Mouse (Mus musculus): ENCODE results near the gene Tsc1. TPM values are rescaled to one million over a fixed set of nuclear protein-coding genes. Genes with fewer than 3 reads are reported as not detected.
A peak's percentile ranks its signal among the peaks of the same experiment; 100 is the strongest.

The Tsc1 gene
- polyA plus RNA-seq, 1 experiment, result 22.2 TPM

DNA sequence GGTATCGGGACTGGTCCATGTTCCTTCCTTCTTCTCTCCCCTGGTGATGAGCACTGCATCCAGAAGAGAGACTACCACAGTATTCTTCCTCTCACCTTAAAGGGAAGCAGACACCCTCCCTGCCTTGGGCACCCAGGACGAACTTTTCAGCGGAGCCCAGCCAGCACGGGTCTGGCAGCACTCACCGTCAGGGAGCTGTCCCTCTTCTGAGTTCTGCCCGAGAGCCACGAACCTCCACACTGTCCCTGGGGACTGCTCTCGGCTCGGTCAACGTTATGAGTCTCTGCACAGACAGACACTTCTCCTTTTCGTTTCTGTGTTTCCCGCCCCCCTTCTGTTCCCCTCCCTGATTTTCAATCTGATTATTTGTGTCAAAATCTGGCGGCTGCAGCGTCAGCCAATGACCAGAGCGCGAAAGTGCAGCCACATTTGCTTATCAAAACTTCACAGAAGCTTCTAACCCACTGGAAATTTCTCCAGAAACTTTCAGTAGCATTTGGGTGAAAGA is 19.3 kb upstream of the Tsc1 start, which contains the start of gene Gfi1b:
Gene Gfi1b (minus strand): TSS at position 319 of the 508 bp plus-strand sequence.
- TF ChIP-seq POLR2A (IDR thresholded peaks at IDR 0.05; ENCODE audit: low read depth, low read length), result no peak
- TF ChIP-seq CTCF (IDR thresholded peaks at IDR 0.05; ENCODE audit: borderline replicate concordance, insufficient read depth, low read length), result no peak
- Histone ChIP-seq H3K4me1 (ENCODE audit: control insufficient read depth, insufficient read depth, low read length) (no peaks in the 10 kb centered on the region), H3K4me3 (ENCODE audit: insufficient read depth, low read length) (no peak within 1 kb of the TSS), H3K27ac (ENCODE audit: insufficient read depth, low read length) (no peak within 1 kb of the TSS)

DNA sequence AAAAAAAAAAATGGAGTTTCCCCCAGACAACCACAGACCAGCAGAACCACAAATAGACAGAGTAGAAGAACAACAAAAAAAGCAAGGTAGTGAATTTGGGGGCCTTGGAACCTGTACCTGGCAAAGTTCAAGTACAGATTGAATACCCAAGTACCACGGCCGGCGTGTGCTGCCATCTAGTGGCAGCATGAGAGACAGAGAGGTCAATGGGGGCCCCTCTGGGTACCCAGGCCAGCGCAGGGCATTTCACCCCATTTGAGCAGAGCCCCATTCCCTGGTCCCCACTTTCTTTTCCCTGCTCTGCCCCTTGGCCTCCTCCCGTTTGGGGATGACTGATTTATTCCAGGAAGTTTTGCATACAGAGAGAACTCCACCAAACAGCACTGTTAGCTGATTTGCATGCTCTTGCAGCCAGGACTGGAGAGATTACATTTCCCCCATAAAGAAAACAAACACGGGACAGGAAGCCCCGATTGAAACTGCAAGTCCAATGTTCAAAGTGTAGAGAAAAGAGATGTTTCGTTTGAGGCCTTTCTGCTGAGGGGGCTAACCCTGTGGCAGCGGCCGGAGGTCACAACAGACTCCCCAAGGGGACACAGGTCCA is 18.4 kb upstream of the Tsc1 start:
- no peak overlapping the region for H3K27ac ChIP-seq (ENCODE audit: insufficient read depth, low read length)
- peak; percentile 58; the same call in 1 of the 2 replicates for TF ChIP-seq CTCF (IDR thresholded peaks at IDR 0.05; ENCODE audit: borderline replicate concordance, insufficient read depth, low read length)
- TF ChIP-seq POLR2A (IDR thresholded peaks at IDR 0.05; ENCODE audit: low read depth, low read length), result no peak
- H3K4me1 ChIP-seq (ENCODE audit: control insufficient read depth, insufficient read depth, low read length), result no peaks in the 10 kb centered on the region
- H3K4me3 ChIP-seq (ENCODE audit: insufficient read depth, low read length), result no peak overlapping the region

DNA sequence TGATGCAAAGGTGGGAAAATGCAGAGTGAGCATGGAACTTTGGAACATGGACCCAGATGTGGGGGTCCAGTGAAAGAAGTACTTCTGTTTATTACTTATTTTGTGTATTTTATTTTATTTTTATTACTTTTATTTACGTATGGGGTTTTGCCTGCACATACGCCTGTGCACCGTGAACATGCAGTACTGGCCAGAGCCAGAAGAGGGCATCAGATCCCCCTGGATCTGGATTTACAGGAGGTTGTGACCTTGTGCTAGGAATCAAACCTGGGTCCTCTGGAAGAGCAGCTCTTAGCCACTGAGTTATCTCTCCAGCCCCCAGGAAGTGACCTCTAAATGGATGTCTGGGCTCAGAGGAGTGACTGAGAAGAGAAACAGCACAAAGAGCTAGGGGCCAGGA is 16.2 kb upstream of the Tsc1 start:
- TF ChIP-seq POLR2A (IDR thresholded peaks at IDR 0.05; ENCODE audit: low read depth, low read length), result no peak
- TF ChIP-seq CTCF (IDR thresholded peaks at IDR 0.05; ENCODE audit: borderline replicate concordance, insufficient read depth, low read length), result no peak
- Histone ChIP-seq H3K4me3 (ENCODE audit: insufficient read depth, low read length) (no peak overlapping the region), H3K27ac (ENCODE audit: insufficient read depth, low read length) (no peak overlapping the region), H3K4me1 (ENCODE audit: control insufficient read depth, insufficient read depth, low read length) (no peaks in the 10 kb centered on the region)

DNA sequence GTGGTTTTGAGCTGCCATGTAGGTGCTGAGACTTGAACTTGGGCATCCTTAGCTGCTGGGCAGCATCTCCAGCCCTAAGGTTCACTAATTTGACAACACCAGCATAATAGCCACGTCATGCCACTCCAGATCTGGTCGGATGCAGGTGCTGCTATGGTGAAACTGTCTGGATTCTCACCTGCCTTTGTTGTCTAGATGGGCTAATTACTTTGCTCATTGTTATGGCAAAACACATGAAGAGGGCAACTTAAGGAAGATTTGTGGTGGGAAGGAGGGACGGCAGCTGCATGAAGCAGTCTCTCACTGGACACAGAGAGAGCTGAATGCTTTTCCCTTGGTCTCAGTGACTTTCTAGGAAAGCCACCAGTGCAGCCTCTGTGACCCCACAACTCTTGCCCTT is 15.0 kb upstream of the Tsc1 start:
- TF ChIP-seq CTCF (IDR thresholded peaks at IDR 0.05; ENCODE audit: borderline replicate concordance, insufficient read depth, low read length), result no peak
- TF ChIP-seq POLR2A (IDR thresholded peaks at IDR 0.05; ENCODE audit: low read depth, low read length), result no peak
- Histone ChIP-seq H3K27ac (ENCODE audit: insufficient read depth, low read length) (no peak overlapping the region), H3K4me1 (ENCODE audit: control insufficient read depth, insufficient read depth, low read length) (no peaks in the 10 kb centered on the region), H3K4me3 (ENCODE audit: insufficient read depth, low read length) (no peak overlapping the region)

DNA sequence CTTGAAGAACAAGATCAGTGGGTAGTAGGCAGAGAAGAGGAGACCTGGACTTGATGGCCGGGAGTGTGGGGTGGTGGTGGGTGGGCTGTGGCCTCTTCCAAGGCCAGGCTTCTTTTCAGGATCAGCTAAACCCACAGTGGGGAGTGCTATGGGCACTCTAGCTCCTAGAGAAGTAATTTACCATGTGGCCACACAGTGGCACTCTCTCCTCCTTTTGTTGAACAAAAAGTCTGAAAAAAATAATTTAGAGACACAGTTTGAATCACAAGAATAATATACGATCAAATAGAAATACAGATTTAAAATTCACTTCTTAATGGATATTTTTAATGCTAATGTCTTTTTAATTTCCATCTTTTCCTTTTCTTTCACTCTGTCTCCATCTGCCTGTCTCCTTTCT is 13.0 kb upstream of the Tsc1 start:
- TF ChIP-seq POLR2A (IDR thresholded peaks at IDR 0.05; ENCODE audit: low read depth, low read length) (no peak), CTCF (IDR thresholded peaks at IDR 0.05; ENCODE audit: borderline replicate concordance, insufficient read depth, low read length) (no peak)
- H3K27ac ChIP-seq (ENCODE audit: insufficient read depth, low read length), result no peak overlapping the region
- no peaks in the 10 kb centered on the region for H3K4me1 ChIP-seq (ENCODE audit: control insufficient read depth, insufficient read depth, low read length)
- no peak overlapping the region for H3K4me3 ChIP-seq (ENCODE audit: insufficient read depth, low read length)

DNA sequence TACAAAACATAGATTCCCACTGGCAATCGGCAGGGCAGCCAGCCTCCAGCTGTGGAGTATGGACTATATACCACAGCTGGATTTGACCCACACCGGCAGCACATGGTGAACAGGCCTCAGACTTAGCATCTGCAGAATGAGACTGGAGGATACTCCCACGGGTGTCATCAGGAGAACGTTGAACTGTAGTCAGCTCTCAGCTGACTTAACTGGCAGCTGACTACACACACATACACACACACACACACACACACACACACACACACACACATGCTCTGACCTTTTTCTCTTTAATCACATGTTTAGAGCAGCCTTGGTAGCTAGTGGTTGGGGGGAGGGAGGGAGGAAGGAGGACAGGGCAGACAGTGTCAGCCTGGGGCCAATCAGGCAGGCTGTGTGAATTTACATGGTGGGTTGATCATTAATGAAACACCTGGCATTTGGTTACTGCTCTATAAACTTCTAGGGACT is 11.1 kb upstream of the Tsc1 start:
- TF ChIP-seq POLR2A (IDR thresholded peaks at IDR 0.05; ENCODE audit: low read depth, low read length) (no peak), CTCF (IDR thresholded peaks at IDR 0.05; ENCODE audit: borderline replicate concordance, insufficient read depth, low read length) (no peak)

DNA sequence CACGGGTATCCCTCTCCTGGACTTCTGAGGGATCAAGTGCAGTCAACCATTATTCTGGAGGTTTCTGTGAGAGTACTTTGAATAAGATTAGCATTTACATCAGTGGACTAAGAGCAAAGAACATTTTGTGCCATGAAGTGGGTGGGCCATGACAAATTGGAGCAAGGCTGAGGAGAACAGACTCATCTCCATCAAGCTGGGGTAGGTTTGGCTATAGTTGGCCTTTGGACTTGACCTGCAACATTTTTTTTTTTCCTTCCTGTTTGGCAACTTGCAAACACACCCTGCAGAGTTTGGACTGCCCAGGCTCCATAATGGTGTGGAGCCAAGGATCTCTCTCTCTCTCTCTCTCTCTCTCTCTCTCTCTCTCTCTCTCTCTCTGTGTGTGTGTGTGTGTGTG is 8.4 kb upstream of the Tsc1 start:
- 0 out of 2 replicates have a peak, but pooled peaks cover 2% of the 10 kb centered on the region for H3K4me1 ChIP-seq (ENCODE audit: control insufficient read depth, insufficient read depth, low read length)
- TF ChIP-seq CTCF (IDR thresholded peaks at IDR 0.05; ENCODE audit: borderline replicate concordance, insufficient read depth, low read length) (no peak), POLR2A (IDR thresholded peaks at IDR 0.05; ENCODE audit: low read depth, low read length) (no peak)
- no peak overlapping the region for H3K4me3 ChIP-seq (ENCODE audit: insufficient read depth, low read length)
- H3K27ac ChIP-seq (ENCODE audit: insufficient read depth, low read length), result no peak overlapping the region

More for the DNA sequence above, 11.1 kb upstream of the Tsc1 start:
- H3K27ac ChIP-seq (ENCODE audit: insufficient read depth, low read length), result no peak overlapping the region
- H3K4me1 ChIP-seq (ENCODE audit: control insufficient read depth, insufficient read depth, low read length), result no peaks in the 10 kb centered on the region
- H3K4me3 ChIP-seq (ENCODE audit: insufficient read depth, low read length), result no peak overlapping the region

DNA sequence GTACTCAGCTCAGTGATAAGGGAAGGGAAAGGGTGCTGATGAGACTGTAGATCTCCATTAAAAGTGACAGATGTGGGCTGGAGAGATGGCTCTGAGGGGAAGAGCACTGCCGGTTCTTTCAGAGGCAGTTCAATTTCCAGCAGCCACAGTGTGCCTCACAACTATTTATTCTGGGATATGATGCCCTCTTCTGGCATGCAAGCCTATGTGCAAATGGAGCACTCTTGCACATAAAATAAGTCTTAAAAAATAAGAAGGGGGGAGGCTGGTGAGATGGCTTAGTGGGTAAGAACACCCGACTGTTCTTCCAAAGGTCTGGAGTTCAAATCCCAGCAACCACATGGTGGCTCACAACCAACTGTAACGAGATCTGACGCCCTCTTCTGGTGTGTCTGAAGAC is 7.9 kb upstream of the Tsc1 start:
- Histone ChIP-seq H3K27ac (ENCODE audit: insufficient read depth, low read length) (no peak overlapping the region), H3K4me1 (ENCODE audit: control insufficient read depth, insufficient read depth, low read length) (0 out of 2 replicates have a peak, but pooled peaks cover 2% of the 10 kb centered on the region), H3K4me3 (ENCODE audit: insufficient read depth, low read length) (no peak overlapping the region)
- no peak for TF ChIP-seq POLR2A (IDR thresholded peaks at IDR 0.05; ENCODE audit: low read depth, low read length)
- no peak for TF ChIP-seq CTCF (IDR thresholded peaks at IDR 0.05; ENCODE audit: borderline replicate concordance, insufficient read depth, low read length)

DNA sequence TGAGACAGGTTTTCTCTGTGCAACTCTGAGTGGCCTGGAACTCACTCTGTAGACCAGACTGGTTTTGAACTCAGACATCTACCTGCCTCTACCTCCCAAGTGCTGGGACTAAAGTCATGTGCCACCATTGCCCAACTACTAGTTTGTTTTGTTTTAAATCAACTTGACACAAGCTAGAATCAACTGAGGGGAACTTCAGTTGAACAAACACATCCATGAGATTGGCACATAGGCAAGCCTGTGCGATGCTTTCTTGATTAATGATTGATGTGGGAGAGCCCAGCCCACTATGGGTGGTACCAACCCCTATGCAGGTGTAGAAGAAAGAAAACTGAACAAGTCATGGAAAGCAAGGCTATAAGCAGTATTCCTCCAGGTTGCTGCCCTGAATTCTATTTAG is 5.8 kb upstream of the Tsc1 start:
- no peak overlapping the region for H3K4me3 ChIP-seq (ENCODE audit: insufficient read depth, low read length)
- no peak overlapping the region for H3K27ac ChIP-seq (ENCODE audit: insufficient read depth, low read length)
- TF ChIP-seq POLR2A (IDR thresholded peaks at IDR 0.05; ENCODE audit: low read depth, low read length) (no peak), CTCF (IDR thresholded peaks at IDR 0.05; ENCODE audit: borderline replicate concordance, insufficient read depth, low read length) (no peak)
- 0 out of 2 replicates have a peak, but pooled peaks cover 2% of the 10 kb centered on the region for H3K4me1 ChIP-seq (ENCODE audit: control insufficient read depth, insufficient read depth, low read length)

DNA sequence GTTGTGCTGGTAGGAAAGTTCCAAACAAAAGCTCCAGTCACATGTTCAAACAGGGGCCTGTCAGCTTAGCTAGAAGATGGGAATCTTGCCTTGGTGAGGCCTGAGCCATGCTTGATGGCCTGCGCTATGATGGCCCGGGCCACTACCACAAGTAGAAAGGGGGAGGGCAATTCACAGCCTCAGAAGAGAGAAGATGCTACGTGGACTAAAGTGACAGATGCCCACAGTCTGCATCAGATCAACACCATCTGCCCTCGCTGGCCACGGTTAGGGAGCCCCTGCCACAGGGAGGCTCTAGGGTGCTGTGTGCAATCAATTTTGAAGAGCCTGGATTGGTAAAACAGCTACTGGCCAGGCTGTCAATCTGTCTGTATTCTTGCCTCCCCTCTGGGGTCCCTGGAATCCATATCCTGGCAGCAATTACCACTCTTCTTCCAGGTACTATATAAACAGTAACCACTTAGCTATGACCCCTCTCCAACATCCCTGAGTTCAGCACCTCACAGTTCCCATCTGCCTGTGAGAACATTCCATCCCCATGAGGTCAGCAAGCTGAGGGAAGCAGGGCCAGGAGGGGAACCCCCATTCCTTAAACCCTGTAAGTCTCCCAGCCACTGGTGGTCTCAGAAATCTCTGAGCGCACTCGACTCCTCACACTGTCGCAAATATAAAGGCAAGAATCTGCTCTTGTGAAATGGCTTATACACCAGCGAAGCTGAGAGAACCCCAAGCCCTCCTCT is 3.8 kb upstream of the Tsc1 start:
- Histone ChIP-seq H3K27ac (ENCODE audit: insufficient read depth, low read length) (no peak overlapping the region), H3K4me3 (ENCODE audit: insufficient read depth, low read length) (no peak overlapping the region), H3K4me1 (ENCODE audit: control insufficient read depth, insufficient read depth, low read length) (0 out of 2 replicates have a peak, but pooled peaks cover 2% of the 10 kb centered on the region)
- TF ChIP-seq POLR2A (IDR thresholded peaks at IDR 0.05; ENCODE audit: low read depth, low read length), result no peak
- TF ChIP-seq CTCF (IDR thresholded peaks at IDR 0.05; ENCODE audit: borderline replicate concordance, insufficient read depth, low read length), result no peak
